Mouse (Mus musculus) testis, postnatal 10 days (tissue): ENCODE results near the gene Zswim8.

ENCODE experiments used
- DNase-seq: peaks from one replicate; pipeline ENCODE4 v3.0.0; 2021; ENCODE audit warnings: low spot score

Gene Zswim8

DNA sequence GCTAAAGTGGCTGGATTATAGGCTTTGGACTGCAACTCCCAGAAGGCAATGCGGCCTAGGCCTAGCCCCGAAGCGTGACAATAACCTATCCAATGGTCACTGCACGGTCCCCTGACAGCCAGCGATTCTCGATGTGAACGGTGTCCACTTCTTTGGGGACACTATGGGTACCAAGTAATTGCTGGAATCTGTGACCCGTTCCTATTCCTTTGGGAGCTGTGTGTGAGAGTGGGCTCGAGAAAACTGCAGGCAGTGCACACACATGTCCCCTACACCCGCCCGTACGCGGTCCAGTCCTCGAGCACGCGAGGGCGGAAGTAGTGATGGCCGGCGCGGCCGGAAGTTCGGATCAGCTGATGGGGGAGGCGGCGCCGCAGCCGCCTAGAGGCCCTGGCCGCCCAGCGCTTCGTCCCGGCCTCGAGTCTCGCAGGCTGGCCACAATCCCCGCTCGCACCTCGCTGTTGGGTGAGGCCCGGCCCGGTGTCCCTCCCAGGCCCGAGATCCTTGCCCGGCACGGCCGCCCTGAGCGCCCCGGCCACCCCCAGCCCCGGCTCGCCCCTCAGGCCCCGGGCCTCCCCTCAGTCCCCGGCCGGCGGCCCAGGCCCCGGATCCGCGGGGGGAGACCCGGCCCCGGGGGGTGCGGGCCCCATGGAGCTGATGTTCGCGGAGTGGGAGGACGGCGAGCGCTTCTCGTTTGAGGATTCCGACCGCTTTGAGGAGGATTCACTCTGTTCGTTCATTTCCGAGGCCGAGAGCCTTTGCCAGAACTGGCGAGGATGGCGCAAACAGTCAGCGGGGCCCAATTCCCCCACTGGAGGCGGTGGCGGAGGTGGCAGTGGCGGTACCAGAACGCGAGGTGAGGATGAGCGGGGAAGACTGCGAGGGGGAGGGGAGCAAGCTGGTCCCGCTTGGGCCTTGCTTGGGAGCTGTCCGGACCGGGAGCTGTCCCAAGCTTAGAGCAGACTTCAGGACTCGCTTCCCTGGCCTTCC is at the start of gene Zswim8:
TSS of gene Zswim8 (plus strand) at position 352 of the 990 bp plus-strand sequence.
- DNase-seq: peak; percentile 89

DNA sequence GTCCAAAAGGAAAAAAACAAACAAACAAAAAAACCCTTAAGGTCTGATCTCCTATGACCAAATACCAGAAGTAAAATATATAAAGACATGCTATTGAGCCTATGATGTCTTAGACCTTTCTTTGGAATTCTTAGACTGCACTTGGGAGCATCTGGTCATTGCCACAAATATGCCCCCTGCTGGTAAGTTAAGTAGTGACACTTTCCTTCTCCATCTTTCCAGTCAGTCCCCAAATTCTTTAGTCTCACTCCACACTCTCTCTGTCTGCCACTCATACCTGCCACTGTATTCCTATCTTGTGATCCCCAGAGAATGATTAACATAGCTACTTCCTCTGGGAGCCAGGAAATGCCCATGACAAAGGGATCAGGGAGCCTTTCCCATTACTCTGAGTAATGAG is 49.0 kb upstream of the Zswim8 start:
- no peak for DNase-seq

DNA sequence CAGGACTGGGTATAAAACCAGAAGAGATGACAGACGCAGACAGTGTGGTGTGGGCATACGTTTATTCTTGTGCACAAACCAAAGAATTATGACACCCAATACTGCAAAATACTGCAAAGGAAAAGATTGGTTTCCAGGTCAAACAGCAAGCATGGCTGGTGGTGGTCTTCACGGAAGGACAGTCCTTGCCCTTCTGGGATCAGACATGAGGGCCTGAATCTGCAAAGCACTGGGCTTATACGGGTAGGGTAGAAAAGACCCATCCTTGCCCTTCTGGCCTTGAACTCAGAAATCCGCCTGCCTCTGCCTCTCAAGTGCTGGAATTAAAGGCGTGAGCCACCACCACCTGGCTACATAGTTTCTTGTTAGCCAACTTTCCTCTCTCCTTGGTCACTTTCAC is 48.5 kb upstream of the Zswim8 start:
- no peak for DNase-seq

DNA sequence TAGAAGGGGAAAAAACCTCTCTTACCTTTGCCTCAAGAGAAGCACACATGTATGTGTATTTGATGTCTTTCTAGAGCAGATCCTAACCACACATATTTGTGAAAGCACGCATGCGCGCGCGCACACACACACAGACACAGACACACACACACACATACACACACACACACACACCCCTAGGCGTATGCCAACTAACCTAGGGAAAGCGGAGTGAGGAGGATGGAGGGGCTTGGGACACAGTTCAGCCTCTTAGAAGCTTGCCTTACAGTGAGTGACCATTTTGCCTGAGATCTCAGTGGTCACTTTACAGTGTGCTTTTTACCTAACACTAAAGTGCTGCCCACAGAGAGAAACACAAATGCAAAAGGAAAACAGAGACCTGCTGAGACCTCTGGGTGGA is 47.7 kb upstream of the Zswim8 start:
- DNase-seq: no peak

DNA sequence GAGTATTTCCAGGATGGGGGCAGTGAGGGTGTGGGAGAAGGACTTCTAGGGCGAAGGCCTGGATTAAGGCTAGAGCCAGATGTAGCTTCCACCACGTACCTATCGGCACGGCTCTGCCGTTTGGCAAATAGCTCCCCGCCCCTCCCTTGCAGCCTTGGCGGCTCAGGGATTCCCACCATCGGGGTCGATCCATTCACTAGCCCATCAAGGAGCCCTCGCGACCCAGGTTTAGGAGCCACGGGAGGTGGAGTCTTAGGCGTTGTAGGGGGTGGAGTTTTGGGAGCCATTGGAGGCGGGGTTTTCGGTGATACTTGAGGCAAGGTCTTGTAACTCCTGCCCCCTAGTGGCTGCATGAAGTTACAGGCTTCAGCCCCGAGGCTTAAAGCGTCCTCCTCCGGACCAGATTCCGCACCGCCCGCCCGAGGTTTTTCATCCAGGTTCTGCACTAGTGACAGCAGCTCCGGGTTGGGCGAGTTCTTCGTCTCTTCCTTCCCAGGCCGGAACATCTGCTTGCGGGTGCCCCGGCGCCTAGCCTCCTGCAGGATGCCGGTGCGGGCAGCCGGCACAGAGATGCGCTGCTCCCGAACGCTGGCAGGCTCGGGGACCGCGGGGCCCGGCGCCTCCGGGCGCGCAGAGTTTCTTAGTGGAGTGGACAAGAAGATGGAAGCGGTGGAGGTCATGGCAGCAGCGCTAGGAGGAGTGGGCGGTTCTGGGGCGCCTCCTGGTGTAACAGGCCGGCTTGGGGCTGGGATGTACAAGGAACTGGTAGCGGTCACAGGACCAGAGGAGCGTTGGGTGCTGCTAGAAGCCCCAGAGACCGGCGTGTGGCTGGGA is 46.3 kb upstream of the Zswim8 start:
- DNase-seq: peak; percentile 95

DNA sequence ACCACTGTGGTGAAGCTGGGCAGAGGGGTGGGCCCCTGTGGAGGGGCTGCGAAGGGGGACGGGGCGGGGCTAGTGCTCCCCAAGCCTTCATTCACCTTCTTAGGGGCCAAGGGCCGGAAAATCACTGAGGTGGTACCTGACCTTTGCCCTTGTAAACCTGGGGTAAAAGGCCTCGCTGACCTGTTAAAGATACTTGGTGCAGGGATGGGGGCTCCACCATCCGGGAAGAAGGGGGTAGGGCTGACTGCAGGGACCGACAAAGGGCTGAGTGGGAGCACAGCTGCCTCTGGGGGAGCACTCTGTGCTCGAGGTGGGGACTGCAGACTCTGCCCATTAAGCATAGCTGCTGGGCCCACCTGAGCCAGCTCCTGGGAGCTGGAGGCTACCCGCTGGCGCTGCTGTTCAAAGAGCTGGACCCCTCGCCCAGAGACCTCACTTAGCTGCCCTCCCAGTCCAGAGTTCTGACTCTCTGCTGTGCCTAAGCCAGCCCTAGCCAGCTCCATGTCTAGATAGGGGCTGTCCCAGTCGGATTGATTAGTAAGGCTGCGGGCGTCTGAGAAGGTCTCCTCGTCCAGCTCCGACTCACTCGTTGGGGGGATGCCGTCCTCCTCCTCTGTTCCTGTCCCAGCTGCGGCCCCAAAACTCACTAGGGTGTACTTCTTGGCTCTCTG is 45.6 kb upstream of the Zswim8 start:
- peak; percentile 59 for DNase-seq

DNA sequence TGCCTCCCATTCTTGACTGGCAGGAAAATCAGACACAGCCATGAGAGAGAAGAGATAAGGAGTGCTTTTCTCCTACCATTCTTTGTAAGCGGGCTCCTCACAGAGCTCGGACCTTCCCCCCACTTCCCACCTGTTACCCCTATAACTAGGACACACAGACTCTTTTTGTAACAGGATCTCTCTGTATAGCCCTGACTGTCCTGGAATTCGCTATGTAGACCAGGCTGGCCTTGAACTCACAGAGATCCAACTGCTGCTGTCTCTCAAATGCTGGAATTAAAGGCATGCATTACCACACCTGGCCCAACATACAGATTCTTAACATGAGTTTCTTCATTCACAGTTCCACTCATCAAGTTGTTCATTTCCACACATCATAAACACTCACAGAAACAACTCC is 44.6 kb upstream of the Zswim8 start:
- no peak for DNase-seq

DNA sequence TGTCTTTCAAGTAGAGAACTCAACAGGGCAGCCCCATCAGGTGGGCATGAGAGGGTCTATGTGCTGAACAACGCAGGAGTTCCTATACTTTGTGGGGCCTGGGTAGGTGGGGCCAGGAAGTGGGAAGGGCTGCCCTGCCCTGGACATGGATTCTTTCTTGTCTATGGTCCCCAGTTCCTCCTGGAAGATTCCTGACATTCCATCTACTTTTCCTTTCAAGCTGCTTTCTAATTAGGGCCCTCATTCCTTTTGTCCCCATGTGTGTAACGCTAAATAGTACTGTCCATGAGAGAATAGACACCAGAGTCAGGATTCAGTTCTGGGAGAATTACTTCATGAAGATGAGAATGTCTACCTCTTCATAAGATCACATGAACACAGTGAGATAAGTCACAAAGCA is 43.8 kb upstream of the Zswim8 start:
- DNase-seq: no peak

DNA sequence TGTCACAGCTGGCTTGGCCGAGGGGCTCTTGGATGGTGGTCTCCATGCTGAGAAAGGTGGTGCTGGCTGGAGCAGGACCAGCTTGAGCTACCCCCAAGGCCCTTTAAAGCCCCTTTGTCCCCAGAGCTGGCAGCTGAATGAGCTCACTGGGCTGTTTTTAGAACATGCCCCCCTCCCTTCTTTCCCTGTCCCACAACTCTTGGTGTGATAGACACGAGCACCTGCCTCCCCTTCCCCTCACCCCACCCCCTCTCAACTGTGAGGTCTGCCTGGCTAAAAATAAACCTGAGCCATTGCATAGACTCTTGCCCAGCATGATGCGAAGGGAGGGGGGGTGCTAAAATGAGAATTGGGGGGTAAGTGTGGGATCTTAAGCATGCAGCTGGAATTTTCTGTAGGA is 42.9 kb upstream of the Zswim8 start:
- DNase-seq: no peak

DNA sequence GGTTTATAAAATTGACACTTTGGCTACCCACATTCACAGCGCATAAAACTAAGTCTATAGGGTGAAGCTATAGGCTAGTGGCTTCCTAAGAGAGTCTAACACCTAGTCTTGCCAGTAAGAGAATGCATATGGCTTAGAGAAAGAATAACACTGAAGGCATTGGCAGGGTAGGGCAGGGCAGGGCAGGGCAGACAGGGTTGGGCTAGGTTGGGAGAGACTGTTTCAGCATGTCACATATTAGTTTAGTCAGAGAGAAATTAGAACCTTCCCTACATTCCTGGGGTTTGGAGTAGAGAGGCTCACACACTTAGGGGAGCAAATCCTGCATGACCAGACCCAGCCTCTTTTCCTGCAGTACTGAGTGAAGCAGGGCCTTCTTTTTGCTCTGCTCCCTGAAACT is 39.9 kb upstream of the Zswim8 start:
- no peak for DNase-seq

DNA sequence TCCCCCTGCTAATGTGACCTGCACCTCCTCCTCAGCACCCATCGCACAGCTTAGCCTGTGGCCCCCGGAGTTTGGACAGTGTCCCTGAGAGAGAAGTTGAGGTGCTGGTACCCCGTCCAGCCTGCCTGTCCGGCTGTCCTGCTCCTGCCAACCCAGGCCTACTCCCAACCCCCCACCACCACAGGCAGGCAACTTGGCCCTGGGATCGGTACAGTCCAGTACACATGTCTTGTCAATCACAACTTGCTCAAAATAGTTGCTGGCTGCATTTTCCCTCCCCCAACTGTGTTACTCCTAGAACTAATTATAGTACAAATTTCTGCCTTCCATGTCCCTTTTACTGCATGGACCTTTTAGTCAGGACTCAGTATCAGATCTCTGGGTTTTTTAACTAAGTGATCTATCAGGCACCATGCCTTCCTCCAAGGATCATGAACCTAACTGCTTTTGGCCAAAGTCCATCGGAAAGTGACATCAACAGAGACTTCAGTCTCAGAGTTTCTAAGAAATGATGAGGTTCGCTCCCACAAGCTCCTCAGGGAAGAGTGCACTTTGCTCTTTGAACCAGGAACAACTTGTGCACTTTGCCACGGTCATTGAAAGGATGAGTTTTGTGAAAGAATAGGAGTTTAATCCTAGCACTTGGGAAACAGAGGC is 39.1 kb upstream of the Zswim8 start, which contains the start of gene Synpo2l:
TSS of gene Synpo2l (minus strand) at position 201 of the 657 bp plus-strand sequence.
- DNase-seq: no peak

DNA sequence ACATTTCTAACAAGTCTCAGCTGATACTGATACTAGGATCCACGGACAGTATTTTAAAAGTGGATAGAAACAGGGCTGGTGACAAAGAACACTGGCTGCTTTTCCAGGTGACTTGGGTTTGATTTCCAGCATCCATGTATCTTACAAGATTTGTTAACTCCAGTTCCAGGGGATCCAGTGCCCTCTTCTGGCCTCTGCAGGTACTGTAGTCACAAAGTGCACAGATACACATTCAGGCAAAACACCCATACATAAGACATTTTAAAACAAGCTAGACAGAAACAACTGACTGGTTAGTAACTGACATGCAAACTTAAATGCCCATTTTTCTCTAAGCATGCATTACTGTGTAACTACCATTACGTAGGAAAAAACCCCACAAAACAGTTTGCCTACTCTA is 34.4 kb upstream of the Zswim8 start:
- peak; percentile 67 for DNase-seq

DNA sequence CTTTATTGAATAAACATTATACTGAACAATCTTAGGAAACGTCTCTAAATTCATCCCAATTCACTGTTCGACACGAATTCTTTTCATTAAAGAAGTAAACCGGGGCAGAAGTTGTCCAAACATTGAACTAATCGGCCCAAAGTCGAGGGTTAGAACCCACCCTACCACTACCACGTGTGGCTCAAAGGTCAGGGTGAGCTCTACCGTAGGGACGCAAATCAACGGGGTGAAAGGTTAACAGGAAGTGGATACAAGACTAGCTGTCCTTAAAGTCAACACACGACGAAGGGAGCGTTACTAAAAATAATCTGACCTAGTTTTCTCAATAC is 33.7 kb upstream of the Zswim8 start:
- DNase-seq: no peak

DNA sequence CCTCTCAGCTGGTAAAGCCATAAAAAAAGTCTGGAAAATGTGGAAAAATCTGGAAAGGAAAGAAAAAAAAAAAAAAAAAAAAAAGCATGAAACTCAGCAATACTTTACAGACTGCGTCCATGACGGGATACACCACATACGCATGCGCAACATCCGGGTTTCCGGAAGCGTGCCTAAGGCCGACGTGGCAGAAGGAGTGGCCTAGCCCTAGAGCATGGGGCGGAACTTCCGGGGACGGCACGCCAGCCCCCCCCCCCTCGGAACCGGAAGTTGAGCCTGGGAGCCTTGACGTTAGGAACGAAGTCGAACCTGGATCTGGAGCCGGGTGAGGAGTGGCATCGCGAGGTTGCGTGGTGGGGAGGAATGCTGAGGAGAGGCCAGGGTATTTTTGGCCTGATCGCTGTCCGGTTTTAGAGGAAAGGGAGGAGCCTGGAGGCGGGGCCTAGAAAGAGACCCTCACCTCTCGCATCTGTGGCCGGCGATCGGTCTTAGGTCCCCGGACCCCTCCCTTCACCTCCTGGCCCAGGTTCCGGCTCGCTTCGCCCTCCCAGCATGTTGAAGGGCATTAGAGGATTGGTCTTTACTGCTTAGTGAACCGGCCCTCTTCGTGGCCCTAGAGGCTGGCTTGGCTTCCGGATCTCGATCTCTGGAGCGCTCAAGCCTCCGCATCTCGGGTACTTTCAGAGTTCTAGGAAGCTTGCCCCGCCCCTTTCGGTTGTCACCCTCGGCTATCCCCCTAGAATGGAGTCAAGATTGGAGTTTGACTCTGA is 33.1 kb upstream of the Zswim8 start, which contains the start of gene Sec24c:
TSS of gene Sec24c (plus strand) at position 245 of the 770 bp plus-strand sequence.
- peak; percentile 99 for DNase-seq

DNA sequence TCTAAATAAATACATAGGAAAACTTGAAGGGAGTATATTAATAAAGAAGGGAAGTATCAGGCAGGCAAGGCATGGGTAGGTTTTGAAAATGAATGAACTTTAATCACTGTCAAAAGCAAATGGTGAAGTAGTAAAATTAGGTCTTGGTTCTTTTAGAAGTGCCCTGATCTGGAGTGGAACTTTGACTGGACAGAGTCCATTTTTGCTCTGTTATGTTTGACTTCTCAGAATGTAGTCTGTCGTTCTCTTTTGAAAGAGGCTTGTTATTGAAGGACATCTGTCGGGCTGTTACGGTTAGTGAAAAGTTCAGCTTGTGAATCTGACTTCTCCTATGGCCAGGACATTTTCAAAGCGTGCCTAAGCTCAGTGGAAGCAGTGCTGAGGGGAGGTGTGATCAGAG is 29.4 kb upstream of the Zswim8 start:
- DNase-seq: no peak

DNA sequence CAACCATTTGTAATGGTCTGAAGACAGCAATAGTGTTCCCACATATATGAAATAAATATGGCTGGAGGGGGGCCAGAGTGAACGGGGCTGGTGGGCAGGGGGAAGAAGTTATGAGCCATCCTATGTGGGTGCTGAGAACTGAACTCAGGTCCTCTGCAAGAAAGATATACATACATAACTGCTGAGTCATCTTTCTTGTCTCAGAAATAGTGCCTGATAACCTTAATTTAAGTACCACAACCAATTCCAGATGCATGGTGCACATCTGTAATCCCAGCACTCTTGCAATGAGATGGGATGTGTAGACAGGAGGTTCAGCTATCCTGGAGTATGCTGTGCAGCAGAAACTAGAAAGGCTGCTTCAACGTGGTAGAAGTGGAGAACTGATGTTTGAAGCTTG is 25.6 kb upstream of the Zswim8 start:
- DNase-seq: no peak

DNA sequence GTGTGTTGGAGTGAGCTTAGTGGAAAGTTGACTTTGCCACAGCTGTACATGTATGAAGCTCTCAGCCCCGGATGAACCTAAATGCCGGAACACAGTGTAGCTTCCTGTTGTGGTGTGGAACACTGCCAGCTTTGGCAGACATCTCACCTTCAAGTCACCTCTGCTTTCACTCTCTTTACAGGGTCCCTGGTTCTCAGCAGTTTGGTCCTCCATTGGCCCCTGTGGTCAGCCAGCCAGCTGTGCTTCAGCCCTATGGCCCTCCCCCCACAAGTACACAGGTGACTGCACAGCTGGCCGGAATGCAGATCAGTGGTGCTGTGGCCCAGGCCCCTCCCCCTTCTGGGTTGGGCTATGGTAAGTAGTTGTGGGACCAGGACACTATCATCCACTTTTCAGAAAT is 24.9 kb upstream of the Zswim8 start:
- no peak for DNase-seq

DNA sequence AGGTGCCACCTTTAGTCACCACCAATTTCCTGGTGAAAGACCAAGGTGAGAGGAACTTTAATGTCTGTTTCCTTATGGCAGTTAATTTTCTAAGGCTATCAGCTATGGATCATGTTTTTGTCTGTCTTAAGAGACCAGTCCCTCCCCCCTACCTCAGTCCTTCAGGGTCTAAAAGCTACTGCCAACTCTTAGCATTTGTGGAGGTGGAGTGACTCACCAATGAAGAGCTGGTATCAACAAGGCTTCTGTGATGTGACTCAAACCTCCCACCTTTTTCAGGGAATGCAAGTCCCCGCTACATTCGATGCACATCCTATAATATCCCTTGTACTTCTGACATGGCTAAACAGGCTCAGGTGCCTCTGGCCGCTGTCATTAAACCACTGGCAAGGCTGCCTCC is 20.8 kb upstream of the Zswim8 start:
- no peak for DNase-seq

DNA sequence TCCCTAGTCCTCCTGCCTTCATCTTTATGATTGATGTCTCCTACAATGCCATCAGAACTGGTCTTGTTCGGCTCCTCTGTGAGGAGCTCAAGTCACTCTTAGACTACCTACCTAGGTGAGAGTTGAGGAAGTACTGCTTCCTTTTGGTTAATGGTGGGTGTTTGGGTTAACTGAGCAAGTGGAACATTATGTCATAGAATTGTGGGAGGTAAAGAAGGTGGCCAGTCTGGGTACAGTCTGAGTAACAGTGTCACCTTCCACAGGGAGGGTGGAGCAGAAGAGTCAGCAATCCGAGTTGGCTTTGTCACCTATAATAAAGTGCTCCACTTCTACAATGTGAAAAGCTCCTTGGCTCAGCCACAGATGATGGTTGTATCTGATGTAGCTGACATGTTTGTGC is 18.3 kb upstream of the Zswim8 start:
- DNase-seq: no peak

DNA sequence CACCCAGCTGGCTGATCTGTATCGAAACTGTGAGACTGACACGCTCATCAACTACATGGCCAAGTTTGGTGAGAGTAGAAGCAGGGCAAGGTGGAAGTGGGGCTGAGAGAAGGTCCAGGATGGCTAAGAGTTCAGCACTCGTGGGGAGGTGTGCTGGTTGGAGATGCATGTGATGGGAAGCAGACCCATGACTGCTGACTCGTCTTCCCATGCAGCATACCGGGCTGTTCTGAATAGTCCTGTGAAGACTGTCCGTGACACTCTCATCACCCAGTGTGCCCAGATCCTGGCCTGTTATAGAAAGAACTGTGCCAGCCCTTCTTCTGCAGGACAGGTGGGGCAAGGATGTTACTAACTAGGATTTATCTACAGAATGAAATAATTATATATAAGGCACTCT is 15.6 kb upstream of the Zswim8 start:
- no peak for DNase-seq

DNA sequence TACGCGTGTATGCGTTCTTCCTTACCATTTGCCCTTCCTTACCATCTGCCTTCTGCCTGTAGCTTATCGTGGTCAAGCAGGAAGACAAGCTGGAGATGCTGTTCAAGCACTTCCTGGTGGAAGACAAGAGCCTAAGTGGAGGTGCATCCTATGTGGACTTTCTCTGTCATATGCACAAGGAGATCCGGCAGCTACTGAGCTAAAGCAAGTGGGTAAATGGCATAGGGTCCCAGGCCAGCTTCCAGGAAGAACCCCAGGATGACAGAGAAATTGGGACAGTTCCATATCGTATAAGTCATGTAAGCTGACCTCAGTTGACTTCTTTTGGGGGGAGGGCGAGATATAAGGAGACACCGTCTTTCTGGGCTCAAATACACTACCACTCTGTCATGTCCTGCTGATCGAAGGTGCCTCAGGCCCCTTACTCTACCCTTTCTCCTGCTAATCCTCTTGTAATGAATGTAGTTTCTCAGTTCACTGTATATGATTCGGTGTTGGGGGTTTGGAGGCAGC is 13.7 kb upstream of the Zswim8 start:
- DNase-seq: no peak
